Mouse (Mus musculus) embryonic facial prominence, embryonic 14.5 days (tissue): Measurements from ENCODE around the gene Ugt1a8. TPM values are rescaled to one million over a fixed set of nuclear protein-coding genes. Genes with fewer than 3 reads are reported as not detected.

ENCODE experiments used
- polyA plus RNA-seq: library from polyadenylated mRNA; unstranded; fragments of >200 nt; fragmentation: Nextera tagmentation; extraction: Ambion mirVana; gene quantifications from 2 replicates; pipeline ENCODE4 v1.2.1, GENCODE M21; 2014

Gene Ugt1a8
- polyA plus RNA-seq, 1 experiment from 2014 or later: not detected

Other genes starting within 250 kb of the Ugt1a8 start
- gene Dgkd, start 234.5 kb upstream of the Ugt1a8 start, polyA plus RNA-seq: 31.7 and 34.1 TPM in 2 replicates
- gene Usp40, start 79.3 kb upstream of the Ugt1a8 start, polyA plus RNA-seq: 31.2 and 36.4 TPM in 2 replicates
- not detected in 2 replicates for gene Ugt1a10, start 32.4 kb upstream of the Ugt1a8 start, polyA plus RNA-seq
- gene Ugt1a9, start 17.0 kb upstream of the Ugt1a8 start, polyA plus RNA-seq: not detected in 2 replicates
- gene Ugt1a7c, start 7.2 kb downstream of the Ugt1a8 start, polyA plus RNA-seq: 2.4 and 3.9 TPM in 2 replicates
- 0.54 and 2.0 TPM in 2 replicates for gene Ugt1a6b, start 15.4 kb downstream of the Ugt1a8 start, polyA plus RNA-seq
- 8.5 and 10.6 TPM in 2 replicates for gene Ugt1a6a, start 47.0 kb downstream of the Ugt1a8 start, polyA plus RNA-seq
- not detected in 2 replicates for gene Ugt1a5, start 78.2 kb downstream of the Ugt1a8 start, polyA plus RNA-seq
- gene Ugt1a2, start 112.8 kb downstream of the Ugt1a8 start, polyA plus RNA-seq: 0.22 TPM in 1 of 2 replicates, not detected in the other
- 8.7 and 11.9 TPM in 2 replicates for gene Dnajb3, start 118.0 kb downstream of the Ugt1a8 start, polyA plus RNA-seq
- 0.93 and 1.6 TPM in 2 replicates for gene Ugt1a1, start 124.1 kb downstream of the Ugt1a8 start, polyA plus RNA-seq
- 1.7 and 2.2 TPM in 2 replicates for gene Mroh2a, start 139.2 kb downstream of the Ugt1a8 start, polyA plus RNA-seq
- gene Hjurp, start 189.8 kb downstream of the Ugt1a8 start, polyA plus RNA-seq: 110 and 137 TPM in 2 replicates
- gene Trpm8, start 189.8 kb downstream of the Ugt1a8 start, polyA plus RNA-seq: 0.07 TPM in 1 of 2 replicates, not detected in the other